Mouse (Mus musculus): Measurements from ENCODE around the gene Gfap.

GRCm38 (mm10) chr11:102874801-102875334 is 25.8 kb downstream of the Gfap start:
- TF ChIP-seq GATA1 (IDR thresholded peaks at IDR 0.05; ENCODE audit: borderline replicate concordance, low read length) = no peak
- TF ChIP-seq FLI1 (IDR thresholded peaks at IDR 0.05; ENCODE audit: low read length) = no peak
